Mouse (Mus musculus) lung, postnatal 14 days (tissue): Measurements from ENCODE around the gene Akr1a1.
"Not testable (repeated sequence)": the region's sequence is repeated elsewhere in the genome, so short reads cannot be mapped to it uniquely, and the experiment has no call there.

ENCODE experiments used
- DNase-seq: peaks from one replicate; pipeline ENCODE4 v3.0.0; 2021

Akr1a1 gene

DNA sequence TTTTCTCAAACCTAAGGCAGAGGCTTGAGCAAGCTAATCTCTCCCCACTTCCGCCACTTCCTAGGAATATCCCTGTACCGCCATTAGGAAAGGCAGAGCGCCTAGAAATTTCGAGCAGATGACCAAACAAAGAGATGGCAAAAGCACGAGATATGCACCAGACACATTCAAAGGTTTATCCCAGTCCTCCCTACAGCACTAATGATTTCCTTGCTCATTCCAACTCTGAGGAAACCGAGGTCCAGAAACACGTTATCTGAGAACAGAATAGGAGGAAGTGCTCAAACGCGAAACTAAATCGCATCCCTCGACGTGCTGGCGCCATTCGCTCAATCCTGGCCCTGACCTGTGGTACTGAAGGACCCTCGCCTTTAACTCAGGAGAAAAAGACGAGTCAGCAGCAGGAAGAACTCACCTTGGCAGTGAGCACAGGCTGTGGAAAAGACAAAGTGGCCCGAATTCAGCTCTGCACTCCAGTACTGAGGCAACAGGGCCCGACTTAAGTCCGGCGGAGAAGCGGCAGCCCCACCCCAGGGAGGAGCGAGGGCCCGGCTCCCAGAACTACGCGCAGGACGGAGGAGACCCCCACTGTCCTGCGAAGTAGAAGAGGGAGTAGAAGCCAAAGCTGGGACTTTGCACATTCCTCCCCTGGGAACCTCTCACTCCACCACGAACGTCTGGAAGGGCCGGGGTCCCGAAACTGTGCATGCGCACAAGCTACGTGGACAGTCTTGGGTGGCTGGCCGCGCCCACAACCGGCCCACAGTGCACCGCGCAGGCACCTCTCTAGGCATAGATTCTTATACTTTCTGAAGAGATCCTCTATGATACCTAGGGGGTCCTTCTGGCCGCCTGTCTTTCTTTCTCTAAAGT is at the start of gene Akr1a1:
TSS of gene Akr1a1 (minus strand) at position 757 of the 873 bp plus-strand sequence.
- DNase-seq = peak; percentile 91

DNA sequence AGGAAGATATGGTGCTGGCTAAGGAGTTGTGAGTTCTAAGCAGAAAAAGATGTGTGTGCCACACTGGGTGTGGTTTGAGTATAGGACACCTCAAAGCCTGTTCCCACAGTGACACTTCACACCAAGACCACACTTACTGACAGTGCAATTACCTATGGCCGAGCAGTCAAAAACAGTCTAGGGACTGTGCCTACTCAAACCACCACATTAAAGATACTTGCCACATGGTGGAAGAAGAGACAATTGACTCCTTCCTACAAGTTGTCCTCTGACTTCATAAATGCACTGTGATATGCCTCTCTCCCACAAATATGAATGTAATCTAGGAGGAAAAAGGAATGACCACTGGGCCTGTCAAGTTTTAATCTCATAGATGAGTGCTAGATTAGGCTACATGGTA is 49.5 kb upstream of the Akr1a1 start:
- no peak for DNase-seq

DNA sequence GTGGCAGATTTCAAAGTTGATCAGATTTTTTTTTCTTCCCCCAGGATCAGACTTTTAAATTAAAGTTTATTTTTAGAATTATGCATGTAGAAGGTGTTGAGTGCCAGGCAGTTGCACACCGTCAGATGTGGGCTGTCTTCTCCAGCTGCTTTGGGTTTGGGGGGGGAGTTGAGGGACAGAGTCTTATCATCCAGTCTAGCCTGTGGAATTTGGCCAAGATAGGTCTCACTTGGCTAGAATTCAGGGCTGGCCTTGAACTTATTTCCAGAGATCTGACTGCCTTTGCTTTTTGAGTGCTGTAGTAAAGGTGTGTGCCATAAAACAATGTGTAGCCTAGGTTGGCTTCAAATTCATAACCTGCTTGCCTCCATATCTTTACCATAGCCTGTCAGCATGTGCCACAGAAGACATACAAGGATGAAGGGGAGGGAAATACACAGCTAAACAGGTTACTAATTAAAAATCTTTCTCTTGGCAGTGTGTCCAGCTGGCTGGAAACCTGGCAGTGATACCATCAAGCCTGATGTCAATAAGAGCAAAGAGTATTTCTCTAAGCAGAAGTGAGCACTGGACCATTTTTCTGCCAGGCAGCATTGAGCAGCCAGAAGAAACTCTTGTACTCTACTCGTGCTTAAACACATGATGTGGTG is 47.3 kb upstream of the Akr1a1 start:
- no peak for DNase-seq

DNA sequence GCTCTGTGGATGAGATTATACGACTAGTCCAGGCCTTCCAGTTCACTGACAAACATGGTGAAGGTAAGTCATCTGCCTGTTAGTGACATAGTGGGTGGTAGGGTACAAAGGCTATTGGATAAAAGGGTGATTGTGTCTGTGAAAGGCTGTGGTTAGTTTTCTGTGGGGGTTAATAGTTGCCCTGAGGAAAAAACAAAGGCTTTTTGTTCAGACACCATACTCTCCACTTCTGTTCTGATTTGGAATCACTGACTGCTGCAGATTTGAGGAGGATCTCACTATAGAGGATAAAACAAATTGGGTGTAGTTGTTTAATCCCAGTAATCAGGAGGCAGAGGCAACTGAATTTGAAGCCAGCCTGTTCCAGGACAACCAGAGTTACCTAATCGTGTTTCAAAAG is 42.3 kb upstream of the Akr1a1 start:
- DNase-seq = no peak

DNA sequence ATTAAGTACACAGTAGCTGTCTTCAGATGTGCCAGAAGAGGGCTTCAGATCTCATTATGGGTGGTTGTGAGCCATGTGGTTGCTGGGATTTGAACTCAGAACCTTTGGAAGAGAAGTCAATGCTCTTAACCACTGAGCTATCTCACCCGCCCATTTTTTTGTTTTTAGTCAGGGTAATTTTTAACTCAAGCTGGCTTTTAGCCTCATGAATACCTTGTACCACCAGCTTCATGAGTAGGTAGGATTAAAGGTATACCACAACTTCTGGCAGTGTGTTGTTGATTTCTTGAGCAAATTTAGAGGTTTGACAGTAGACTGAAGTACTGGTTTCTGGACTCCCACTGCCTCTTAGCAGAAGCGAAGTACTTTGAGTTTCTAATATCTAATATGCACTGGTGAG is 40.7 kb upstream of the Akr1a1 start:
- DNase-seq = no peak

DNA sequence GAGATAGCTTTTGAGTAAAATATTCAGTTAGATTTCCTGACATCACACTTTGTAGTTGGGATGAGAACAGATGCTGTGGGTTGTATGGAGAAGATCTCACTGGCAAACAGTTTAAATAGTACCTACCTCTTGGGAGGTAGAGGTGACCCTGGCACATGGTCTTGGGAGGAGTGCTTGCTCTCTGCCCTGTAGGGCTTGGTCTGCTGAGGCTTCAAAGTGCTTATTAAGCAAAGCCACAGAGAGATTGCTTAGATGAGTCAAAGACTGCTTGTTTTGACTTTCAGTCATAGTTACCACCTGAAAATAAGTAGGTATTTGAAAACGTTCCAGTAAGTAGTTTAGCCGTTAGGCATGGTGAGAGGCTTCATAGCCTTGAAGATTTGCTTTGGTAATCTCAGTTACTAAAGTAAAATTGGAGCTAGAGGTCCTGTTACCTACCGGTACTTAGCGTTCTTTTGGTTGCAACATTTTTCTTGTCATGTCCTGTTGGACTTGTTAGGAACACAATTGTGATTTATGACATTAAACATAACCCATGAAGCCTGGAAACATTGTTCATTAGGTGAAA is 37.9 kb upstream of the Akr1a1 start:
- DNase-seq = no peak

DNA sequence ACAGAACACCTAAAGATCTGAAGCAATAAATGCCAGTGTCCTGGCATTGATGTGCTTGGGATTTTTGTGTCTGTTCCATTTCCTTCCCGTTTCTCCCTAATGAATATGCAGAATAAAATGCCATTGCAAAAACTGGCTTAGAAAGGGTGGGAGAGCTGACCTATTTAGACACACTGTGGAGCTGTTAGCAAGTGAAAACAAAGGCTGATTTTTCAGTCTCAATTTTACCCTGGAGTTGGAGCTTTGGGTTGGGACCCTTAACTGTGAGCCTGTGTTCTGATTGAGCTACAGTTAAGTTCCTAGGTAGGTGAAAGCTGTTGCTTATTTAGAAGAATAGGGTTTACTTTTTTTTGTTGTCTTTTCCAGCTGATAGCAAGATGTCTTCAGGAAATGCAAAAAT is 35.6 kb upstream of the Akr1a1 start:
- DNase-seq = no peak

DNA sequence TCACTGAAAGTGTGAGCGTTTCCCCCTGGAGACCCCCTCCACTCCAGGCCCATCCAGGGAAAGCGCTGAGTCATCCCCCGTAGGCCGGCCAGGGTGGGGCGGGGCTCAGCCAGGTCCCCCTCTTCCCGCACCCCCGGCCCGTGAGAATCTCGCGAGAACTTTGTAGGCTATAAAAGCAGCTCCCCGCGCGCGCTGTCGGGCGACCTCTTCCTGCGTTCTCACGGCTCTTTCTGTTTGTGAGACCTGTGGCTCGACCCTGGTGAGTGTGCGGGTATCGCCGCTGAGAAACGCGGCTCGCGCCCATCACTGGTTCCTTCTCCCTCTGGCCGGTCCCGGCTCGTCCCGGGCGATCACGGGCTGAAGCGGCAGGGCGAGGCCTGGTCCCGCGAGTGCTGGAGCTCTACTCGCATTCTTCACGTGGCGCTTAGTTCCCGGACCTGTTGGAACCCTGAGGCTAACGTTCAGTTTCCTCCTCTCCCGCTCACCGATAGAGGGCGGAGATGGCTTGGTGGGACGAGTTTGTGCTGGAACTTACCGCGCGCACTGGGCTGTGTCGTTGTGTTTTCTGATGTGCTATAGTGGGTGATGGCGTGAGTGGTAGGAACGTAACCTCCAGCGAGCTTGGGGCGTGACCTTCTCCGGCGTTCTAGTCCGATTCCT is 34.1 kb upstream of the Akr1a1 start, which contains the start of gene Prdx1:
TSS of gene Prdx1 (plus strand) at position 143 of the 660 bp plus-strand sequence.
- peak; percentile 97 for DNase-seq

DNA sequence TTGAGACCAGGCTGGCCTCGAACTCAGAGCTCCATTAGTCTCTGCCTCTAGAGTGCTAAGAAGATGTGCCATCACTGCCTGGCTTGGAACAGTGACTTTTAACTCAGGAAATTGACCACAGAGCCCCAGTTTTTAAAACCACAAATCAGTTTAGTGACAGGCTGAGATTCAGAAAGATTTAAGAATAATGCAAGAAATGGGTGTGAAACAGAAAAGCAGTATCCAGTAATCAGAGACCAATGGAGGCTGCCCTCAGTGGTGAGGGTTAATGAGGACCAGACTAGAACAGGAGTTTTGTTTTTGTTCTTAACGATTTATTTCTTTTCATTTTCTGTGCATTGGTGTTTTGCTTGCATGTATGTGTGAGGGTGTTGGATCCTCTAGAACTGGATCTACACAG is 33.2 kb upstream of the Akr1a1 start:
- no peak for DNase-seq

DNA sequence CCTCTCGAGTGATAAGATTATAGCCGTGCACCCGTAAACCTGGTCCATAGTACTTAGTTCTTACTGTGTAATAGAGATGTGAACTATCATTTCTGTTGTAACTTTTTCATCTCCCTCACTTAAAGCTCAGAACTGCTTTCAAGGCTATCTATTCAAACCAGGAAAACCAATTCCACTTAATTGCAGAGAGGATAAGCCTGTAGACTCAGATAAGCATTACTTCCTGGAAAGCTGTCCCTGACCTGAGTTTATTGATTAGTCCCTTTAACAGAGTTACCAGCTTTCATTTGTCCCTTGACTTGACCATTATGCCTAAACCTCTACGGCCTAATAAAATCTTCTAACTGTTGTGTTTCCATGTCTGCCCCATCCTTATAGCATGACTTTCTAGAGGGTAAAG is 32.5 kb upstream of the Akr1a1 start:
- no peak for DNase-seq

DNA sequence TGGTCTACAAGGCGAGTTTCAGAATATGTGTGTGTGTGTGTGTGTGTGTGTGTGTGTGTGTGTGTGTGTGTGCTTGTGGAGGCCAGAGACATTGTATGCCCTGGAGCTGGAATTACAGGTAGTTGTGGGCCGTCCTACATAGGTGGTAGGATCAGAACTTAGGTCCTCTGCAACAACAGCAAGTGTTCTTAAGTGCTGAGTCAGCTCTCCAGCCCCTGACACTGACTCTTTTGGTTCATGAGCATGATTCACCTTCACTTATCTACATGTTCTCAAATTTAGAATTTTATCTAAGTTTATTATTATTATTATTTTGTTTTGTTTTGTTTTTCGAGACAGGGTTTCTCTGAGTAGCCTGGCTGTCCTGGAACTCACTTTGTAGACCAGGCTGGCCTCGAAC is 29.0 kb upstream of the Akr1a1 start:
- DNase-seq = not testable (repeated sequence)

DNA sequence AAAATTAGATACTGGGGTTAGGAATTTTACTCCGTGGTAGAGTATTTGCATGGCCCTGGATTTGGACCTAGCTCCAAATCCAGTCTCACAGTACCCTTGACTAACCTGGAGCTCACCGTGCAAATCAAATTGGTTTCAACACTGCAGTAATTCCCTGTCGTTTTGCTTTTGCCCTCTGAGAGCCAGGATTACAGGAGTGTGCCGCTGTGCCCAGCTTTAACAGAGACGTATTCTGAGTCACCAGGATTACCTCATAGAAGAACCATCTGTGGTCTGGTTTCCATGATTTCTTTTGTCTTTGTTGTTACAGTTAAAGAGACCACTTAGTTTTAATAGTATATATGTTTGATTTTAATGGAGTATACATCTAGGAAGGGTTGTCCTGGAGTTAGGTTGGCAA is 27.7 kb upstream of the Akr1a1 start:
- no peak for DNase-seq

DNA sequence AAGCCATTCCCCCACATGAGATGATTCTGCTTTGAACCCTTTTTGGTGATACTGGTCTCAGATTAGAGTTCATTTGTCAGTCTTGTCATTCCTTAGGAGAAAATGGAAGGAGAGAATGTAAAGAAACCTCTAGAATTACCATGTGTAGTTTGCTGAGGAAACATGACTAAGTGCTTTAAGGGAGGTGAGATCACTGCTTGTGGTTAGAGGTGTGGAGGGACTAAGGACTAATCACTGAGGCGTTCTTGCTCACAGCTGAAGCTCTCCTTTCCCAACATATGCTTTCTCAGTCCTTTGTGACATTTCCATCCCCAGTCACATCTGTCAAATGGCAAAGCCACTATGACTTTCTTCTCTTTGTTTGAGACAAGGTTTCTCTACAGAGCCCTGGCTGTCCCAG is 26.3 kb upstream of the Akr1a1 start:
- no peak for DNase-seq

DNA sequence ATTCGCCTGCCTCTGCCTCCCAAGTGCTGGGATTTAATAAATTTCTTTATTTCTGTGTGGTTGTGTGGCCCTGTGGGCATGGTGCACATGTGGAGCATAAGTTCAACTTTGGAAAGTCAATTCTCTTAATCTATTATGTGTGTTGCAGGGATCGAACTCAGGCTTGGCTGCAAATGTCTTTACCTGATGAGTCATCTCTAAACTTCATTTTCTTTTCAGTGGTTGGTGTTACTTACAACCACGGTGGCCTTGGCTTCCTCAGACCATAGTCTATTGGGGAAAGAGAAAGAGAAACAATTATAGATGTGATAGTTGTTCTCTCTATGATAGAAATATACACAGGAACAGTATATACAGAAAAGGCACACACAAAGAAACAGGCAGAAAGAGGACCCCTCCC is 24.5 kb upstream of the Akr1a1 start:
- no peak for DNase-seq

DNA sequence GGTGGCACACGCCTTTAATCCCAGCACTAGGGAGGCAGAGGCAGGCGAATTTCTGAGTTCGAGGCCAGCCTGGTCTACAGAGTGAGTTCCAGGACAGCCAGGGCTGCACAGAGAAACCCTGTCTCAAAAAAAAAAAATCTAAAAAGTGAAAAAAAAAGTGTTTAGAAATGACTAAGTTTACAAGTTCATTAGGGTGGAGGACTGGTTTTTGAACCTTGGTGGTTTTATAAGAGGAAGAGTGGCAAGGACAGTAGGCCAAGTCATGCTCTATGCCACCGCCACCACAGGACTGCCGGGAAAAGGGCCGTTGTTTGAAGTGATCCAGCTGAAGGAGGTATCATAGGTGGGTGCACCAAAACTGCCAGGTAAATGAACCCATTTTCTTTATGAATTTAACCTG is 23.3 kb upstream of the Akr1a1 start:
- DNase-seq = not testable (repeated sequence)

DNA sequence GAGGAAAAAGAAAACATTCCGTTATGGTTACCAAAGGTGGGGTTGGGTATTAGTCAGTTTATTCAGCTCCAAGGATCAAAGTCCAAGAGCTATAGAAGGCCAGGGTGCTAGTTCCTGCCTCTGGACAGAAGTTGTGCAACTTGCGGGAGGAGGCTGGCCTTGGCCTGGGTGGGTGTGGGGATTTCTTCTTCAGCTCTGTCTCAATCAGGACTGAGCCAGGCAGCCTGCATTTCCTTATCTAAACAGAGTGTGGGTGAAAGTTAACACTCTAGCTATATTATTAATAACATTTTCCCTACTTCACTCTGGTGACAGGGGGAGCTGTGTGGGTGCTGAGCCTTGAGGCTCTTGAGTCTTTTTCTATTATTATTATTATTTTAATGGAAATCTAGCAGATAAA is 21.3 kb upstream of the Akr1a1 start:
- peak; percentile 64 for DNase-seq

DNA sequence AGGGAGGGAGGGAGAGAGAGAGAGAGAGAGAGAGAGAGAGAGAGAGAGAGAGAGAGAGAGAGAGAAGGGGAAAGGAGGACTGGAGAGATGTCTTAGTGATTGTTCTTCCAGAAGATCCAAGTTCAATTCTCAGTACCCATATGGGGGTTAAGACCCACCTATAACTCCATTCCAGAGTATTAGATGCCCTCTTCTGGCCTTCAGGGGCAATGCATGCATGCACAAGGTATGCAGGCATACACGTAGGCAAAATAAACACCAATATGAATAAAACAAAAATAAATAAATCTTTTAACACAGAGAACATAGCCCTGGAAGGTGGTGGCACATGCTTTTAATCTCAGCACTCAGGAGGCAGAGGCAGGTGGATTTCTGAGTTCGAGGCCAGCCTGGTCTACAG is 17.8 kb upstream of the Akr1a1 start:
- peak; percentile 28 for DNase-seq

DNA sequence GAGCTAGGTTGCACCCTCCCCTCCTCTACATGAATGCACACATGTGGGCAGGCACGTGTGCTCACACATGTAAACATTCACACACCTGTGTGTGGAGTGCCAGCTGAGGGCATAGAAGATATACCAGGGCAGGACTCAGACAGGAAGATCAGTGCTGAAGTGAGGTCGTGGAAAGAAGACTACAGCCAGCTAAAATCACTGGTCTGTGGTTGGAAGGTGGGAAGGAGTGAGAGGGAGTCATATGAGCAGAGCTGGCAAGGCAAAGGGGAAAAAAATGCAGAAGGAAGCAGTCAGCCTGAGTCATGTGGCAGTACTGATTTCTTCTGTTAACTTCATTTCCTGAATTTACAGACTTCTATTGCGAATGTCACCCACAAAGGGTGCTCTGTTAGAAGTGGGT is 16.7 kb upstream of the Akr1a1 start:
- DNase-seq = no peak

DNA sequence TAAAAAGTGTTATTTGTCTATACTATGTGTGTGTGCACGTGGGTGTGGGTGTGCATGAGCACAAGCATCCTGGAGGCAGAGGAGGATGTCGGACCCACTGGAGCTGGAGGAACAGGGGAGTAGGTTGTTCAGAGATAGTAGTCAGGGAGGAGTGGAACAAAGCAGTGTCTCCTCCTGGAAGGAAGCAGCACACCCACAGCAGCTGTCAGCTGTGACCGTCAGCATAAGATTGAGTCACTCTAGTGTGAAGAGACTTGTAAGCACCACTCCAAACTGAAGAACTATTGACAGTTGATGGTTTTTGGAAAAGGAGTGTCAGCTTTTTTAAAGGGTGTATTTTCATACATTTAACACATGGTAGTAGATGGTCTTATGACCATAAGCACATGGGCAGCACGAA is 15.1 kb upstream of the Akr1a1 start:
- DNase-seq = no peak

DNA sequence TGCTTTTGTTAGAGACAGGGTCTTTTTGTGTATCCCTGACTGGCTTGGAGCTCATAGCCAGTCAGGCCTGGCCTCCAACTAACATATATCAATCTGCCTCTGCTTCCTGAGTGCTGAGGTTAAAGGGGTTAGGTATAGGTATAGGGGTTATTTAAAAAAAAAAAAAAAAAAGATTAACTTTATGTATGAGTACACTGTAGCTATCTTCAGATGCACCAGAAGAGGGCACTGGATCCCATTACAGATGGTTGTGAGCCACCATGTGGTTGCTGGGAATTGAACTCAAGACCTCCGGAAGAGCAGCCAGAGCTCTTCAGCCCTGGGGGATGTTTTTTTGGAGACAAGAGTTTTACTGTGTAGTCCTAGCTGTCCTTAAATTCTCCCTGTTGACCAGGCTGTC is 10.5 kb upstream of the Akr1a1 start:
- DNase-seq = no peak

DNA sequence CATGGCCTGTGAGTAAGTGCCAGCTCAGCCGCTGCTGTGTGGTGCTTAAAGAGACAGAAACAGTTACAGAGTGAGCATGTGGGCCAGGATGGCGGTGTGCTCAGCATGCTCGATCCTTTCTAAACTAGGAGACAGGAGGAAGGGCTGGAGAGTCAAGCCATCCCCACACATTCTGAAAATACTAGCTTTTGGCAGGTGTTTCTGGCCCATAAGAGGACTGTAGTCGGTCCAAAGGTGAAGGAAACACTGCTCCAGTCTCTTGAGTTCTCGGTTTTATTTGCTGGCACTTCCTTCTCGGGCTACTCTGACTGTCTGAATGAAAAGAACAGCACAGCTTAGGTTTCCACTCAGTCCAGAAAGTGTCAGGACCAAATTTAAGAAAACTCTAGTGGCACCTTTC is 9.3 kb upstream of the Akr1a1 start:
- DNase-seq = no peak

DNA sequence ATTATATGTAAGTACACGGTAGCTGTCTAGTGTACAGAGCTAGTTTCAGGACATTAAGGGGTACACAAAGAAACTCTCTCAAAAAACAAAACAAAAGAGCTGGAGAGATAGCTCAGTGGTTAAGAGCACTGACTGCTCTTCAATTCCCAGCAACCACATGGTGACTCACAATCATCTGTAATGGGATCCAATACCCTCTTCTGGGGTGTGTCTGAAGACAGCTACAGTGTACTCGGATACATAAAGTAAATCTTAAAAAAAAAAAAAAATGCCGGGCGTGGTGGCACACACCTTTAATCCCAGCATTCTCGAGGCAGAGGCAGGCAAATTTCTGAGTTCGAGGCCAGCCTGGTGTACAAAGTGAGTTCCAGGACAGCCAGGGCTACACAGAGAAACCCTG is 8.4 kb upstream of the Akr1a1 start:
- DNase-seq = not testable (repeated sequence)

DNA sequence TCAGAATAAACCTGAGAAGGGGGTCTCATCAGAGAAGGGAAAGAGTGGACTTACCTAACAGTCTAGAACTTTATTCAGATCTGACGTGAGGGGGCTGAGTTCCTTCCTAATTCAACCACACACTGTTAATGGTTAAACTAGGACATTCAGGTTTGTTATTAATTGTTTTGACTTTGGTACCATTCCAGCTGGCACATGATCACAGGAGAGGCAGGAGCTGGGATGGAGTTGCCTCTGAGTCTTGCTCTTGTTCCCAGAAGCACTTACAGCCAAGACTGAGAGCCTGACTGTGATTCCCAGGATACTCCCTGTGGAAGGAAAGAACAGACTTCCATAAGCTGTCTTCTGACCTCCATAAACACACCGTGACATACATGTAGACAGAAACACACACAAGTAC is 8.0 kb upstream of the Akr1a1 start:
- peak; percentile 51 for DNase-seq

DNA sequence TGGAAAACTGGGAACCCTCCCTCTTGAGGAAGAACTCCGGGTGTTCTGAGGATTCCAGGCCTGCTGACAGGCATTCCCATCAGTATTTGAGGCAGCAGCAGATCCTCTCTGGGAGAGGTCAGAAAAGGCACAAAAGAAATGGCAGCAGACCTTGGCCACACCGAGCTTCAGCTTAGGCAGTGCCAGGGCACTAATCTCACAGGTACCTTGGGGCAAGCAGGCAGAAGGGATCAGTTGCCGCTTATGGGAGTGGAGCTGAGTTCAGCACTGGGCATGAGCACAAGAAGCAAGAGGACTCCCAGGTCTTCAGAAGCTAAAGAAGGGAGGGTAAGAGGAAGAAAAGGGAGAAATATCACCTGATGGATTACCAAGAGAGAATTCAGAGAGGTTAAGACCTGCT is 6.5 kb upstream of the Akr1a1 start:
- no peak for DNase-seq
